Mouse (Mus musculus) B cell, adult 2 months (primary cell): ENCODE data around the gene Bmi1.
A peak's percentile ranks its signal among the peaks of the same experiment; 100 is the strongest.

ENCODE experiments used
- DNase-seq, 2 experiments: peaks; one replicate each; pipeline ENCODE4 v3.0.0; 2022

Gene Bmi1

GRCm38 (mm10) chr2:18725880-18726279, 49.1 kb downstream of the Bmi1 start:
- DNase-seq = no peak

GRCm38 (mm10) chr2:18731718-18732117, 54.9 kb downstream of the Bmi1 start:
- DNase-seq = no peak

GRCm38 (mm10) chr2:18734394-18735127, 57.7 kb downstream of the Bmi1 start:
- peak; percentile 8 to 12 for DNase-seq
